Mouse (Mus musculus) neural tube, embryonic 13.5 days (tissue): Measurements from ENCODE around the gene Cubn. TPM values are rescaled to one million over a fixed set of nuclear protein-coding genes. Genes with fewer than 3 reads are reported as not detected.
A peak's percentile ranks its signal among the peaks of the same experiment; 100 is the strongest.

Source experiments
- ATAC-seq: fragments of 200-750 bp; cut with Nextera tagmentation; 2 replicates; pipeline ENCODE4 v1.8.0; 2017; ENCODE audit warnings: low read depth, mild to moderate bottlenecking, moderate TSS enrichment, moderate library complexity
- H3K27ac ChIP-seq: fragments of 300-500 bp; sonication (generic); replicated peaks from 2 replicates; pipeline ENCODE4 v1.5.1; 2015; ENCODE audit warnings: moderate library complexity, mild to moderate bottlenecking, inconsistent platforms
- H3K27me3 ChIP-seq: fragments of 300-500 bp; sonication (generic); 2 replicates; pipeline ENCODE4 v1.6.1; 2015; ENCODE audit warnings: mild to moderate bottlenecking, inconsistent platforms
- H3K36me3 ChIP-seq: fragments of 300-500 bp; sonication (generic); 2 replicates; pipeline ENCODE4 v1.6.1; 2015; ENCODE audit warnings: mild to moderate bottlenecking, inconsistent platforms
- H3K4me1 ChIP-seq: fragments of 300-500 bp; sonication (generic); replicated peaks from 2 replicates; pipeline ENCODE4 v1.6.1; 2015; ENCODE audit warnings: inconsistent platforms
- H3K4me2 ChIP-seq: fragments of 300-500 bp; sonication (generic); 2 replicates; pipeline ENCODE4 v1.6.1; 2015; ENCODE audit warnings: inconsistent platforms, mild to moderate bottlenecking, moderate library complexity
- H3K4me3 ChIP-seq: fragments of 300-500 bp; sonication (generic); 2 replicates; pipeline ENCODE4 v1.5.1; 2015; ENCODE audit warnings: mild to moderate bottlenecking, inconsistent platforms
- H3K9ac ChIP-seq: fragments of 300-500 bp; sonication (generic); 2 replicates; pipeline ENCODE4 v1.6.1; 2015; ENCODE audit warnings: moderate library complexity, mild to moderate bottlenecking, inconsistent platforms
- H3K9me3 ChIP-seq: fragments of 300-500 bp; sonication (generic); 2 replicates; pipeline ENCODE4 v1.6.1; 2016; ENCODE audit warnings: inconsistent platforms
- WGBS: fragments of 180-500 bp; shearing (Covaris S2); methylation state at CpG from one replicate; pipeline ENCODE4 v1.1.7; 2015; 5-methylcytosine and 5-hydroxymethylcytosine counted together
- polyA plus RNA-seq: library from polyadenylated mRNA; unstranded; fragments of >200 nt; fragmentation: Nextera tagmentation; extraction: Ambion mirVana; gene quantifications from 2 replicates; pipeline ENCODE4 v1.2.1, GENCODE M21; 2015

Gene Cubn
- polyA plus RNA-seq, 1 experiment from 2014 or later: 0.31 TPM

GRCm38 (mm10) chr2:13258606-13259005 is 233.0 kb downstream of the Cubn start:
- H3K4me3 ChIP-seq: no peak overlapping the region
- WGBS: 86% methylated on average over 2 of the region's 2 CpGs
- no peak for ATAC-seq
- H3K4me1 ChIP-seq: no peaks in the 10 kb centered on the region
- H3K9ac ChIP-seq: no peak overlapping the region
- peaks cover 6% of the 10 kb centered on the region for H3K36me3 ChIP-seq
- H3K27ac ChIP-seq: no peak overlapping the region
- peaks cover 7% of the 10 kb centered on the region for H3K9me3 ChIP-seq
- no peak overlapping the region for H3K4me2 ChIP-seq
- H3K27me3 ChIP-seq: no peaks in the 10 kb centered on the region

GRCm38 (mm10) chr2:13240711-13241110 is 250.9 kb downstream of the Cubn start:
- no peak for ATAC-seq

GRCm38 (mm10) chr2:13237140-13237901 is 254.3 kb downstream of the Cubn start:
- H3K36me3 ChIP-seq: no peaks in the 10 kb centered on the region
- ATAC-seq: peak; percentile 44; the same call in 1 of the 2 replicates

More at GRCm38 (mm10) chr2:13240711-13241110, 250.9 kb downstream of the Cubn start:
- Histone ChIP-seq H3K27ac (no peak overlapping the region), H3K4me3 (no peak overlapping the region), H3K9ac (no peak overlapping the region), H3K9me3 (no peaks in the 10 kb centered on the region), H3K27me3 (no peaks in the 10 kb centered on the region), H3K36me3 (no peaks in the 10 kb centered on the region), H3K4me1 (peaks cover 9% of the 10 kb centered on the region; the same call in 1 of the 2 replicates), H3K4me2 (no peak overlapping the region)
- WGBS: 34% methylated on average over 9 of the region's 9 CpGs

GRCm38 (mm10) chr2:13235696-13236095 is 255.9 kb downstream of the Cubn start:
- no peak overlapping the region; the same call in 1 of the 2 replicates for H3K9ac ChIP-seq
- WGBS: 62% methylated on average over 5 of the region's 5 CpGs
- no peak for ATAC-seq
- H3K36me3 ChIP-seq: no peaks in the 10 kb centered on the region
- H3K4me2 ChIP-seq: no peak overlapping the region
- H3K9me3 ChIP-seq: no peaks in the 10 kb centered on the region
- peaks cover 24% of the 10 kb centered on the region for H3K4me1 ChIP-seq
- no peak overlapping the region for H3K4me3 ChIP-seq
- no peaks in the 10 kb centered on the region for H3K27me3 ChIP-seq
- H3K27ac ChIP-seq: no peak overlapping the region

More at GRCm38 (mm10) chr2:13237140-13237901, 254.3 kb downstream of the Cubn start:
- Histone ChIP-seq H3K4me2 (no peak overlapping the region), H3K27me3 (no peaks in the 10 kb centered on the region), H3K27ac (no peak overlapping the region), H3K4me3 (no peak overlapping the region), H3K9me3 (no peaks in the 10 kb centered on the region), H3K9ac (no peak overlapping the region), H3K4me1 (peaks cover 24% of the 10 kb centered on the region)
- WGBS: 69% methylated on average over 8 of the region's 8 CpGs

GRCm38 (mm10) chr2:13234796-13235195 is 256.8 kb downstream of the Cubn start:
- H3K27ac ChIP-seq: no peak overlapping the region
- no peak for ATAC-seq
- WGBS: 87% methylated on average over 10 of the region's 10 CpGs

GRCm38 (mm10) chr2:13233902-13234301 is 257.7 kb downstream of the Cubn start:
- no peaks in the 10 kb centered on the region for H3K27me3 ChIP-seq
- peaks cover 24% of the 10 kb centered on the region for H3K4me1 ChIP-seq
- H3K9me3 ChIP-seq: no peaks in the 10 kb centered on the region
- 12% methylated on average over 7 of the region's 7 CpGs for WGBS
- no peak overlapping the region for H3K4me3 ChIP-seq
- no peak overlapping the region for H3K4me2 ChIP-seq
- 0 out of 2 replicates have a peak overlapping the region, but pooled peaks have one; percentile 10 for H3K27ac ChIP-seq
- H3K36me3 ChIP-seq: no peaks in the 10 kb centered on the region
- no peak for ATAC-seq
- no peak overlapping the region for H3K9ac ChIP-seq

More at GRCm38 (mm10) chr2:13234796-13235195, 256.8 kb downstream of the Cubn start:
- H3K9ac ChIP-seq: no peak overlapping the region
- H3K36me3 ChIP-seq: no peaks in the 10 kb centered on the region
- no peak overlapping the region for H3K4me3 ChIP-seq
- H3K4me1 ChIP-seq: peaks cover 24% of the 10 kb centered on the region
- no peaks in the 10 kb centered on the region for H3K27me3 ChIP-seq
- H3K4me2 ChIP-seq: no peak overlapping the region
- no peaks in the 10 kb centered on the region for H3K9me3 ChIP-seq

GRCm38 (mm10) chr2:13233254-13233835 is 258.3 kb downstream of the Cubn start:
- Histone ChIP-seq H3K27ac (no peak overlapping the region), H3K9me3 (no peaks in the 10 kb centered on the region), H3K9ac (no peak overlapping the region), H3K4me3 (no peak overlapping the region), H3K4me2 (no peak overlapping the region), H3K4me1 (peaks cover 24% of the 10 kb centered on the region), H3K27me3 (no peaks in the 10 kb centered on the region), H3K36me3 (no peaks in the 10 kb centered on the region)
- 67% methylated on average over 12 of the region's 12 CpGs for WGBS
- ATAC-seq: no peak

- Histone ChIP-seq H3K4me3 (no peak overlapping the region), H3K36me3 (no peaks in the 10 kb centered on the region), H3K4me2 (no peak overlapping the region), H3K27ac (no peak overlapping the region), H3K9ac (no peak overlapping the region), H3K27me3 (no peaks in the 10 kb centered on the region), H3K4me1 (peaks cover 24% of the 10 kb centered on the region), H3K9me3 (no peaks in the 10 kb centered on the region)
- 81% methylated on average over 6 of the region's 6 CpGs for WGBS
- no peak for ATAC-seq
These were observed 259.3 kb downstream of the Cubn start for GRCm38 (mm10) chr2:13232305-13232704.

- Histone ChIP-seq H3K9me3 (no peaks in the 10 kb centered on the region), H3K36me3 (no peaks in the 10 kb centered on the region), H3K27me3 (no peaks in the 10 kb centered on the region), H3K4me1 (peaks cover 23% of the 10 kb centered on the region), H3K9ac (no peak overlapping the region), H3K4me3 (no peak overlapping the region), H3K27ac (no peak overlapping the region), H3K4me2 (no peak overlapping the region)
- WGBS: 92% methylated on average over 3 of the region's 3 CpGs
- no peak for ATAC-seq
These were observed 261.9 kb downstream of the Cubn start for GRCm38 (mm10) chr2:13229686-13230085.

Other genes starting within 250 kb of the Cubn start
- gene Rsu1, start 220.4 kb downstream of the Cubn start, polyA plus RNA-seq: 68.4 and 75.0 TPM in 2 replicates
- 7.5 and 9.9 TPM in 2 replicates for gene Trdmt1, start 52.9 kb upstream of the Cubn start, polyA plus RNA-seq
- 952 and 963 TPM in 2 replicates for gene Vim, start 82.1 kb upstream of the Cubn start, polyA plus RNA-seq